Mouse (Mus musculus) left cerebral cortex, postnatal 36 days (tissue): Measurements from ENCODE around the gene Gm20671. TPM values are rescaled to one million over a fixed set of nuclear protein-coding genes. Genes with fewer than 3 reads are reported as not detected.
"Not testable (repeated sequence)": the region's sequence is repeated elsewhere in the genome, so short reads cannot be mapped to it uniquely, and the experiment has no call there.

Experiments used
- DNase-seq, 2 experiments: peaks; one replicate each; pipeline ENCODE4 v3.0.0; 2021 to 2022; ENCODE audit warnings: low spot score in 2 of 2, mixed read lengths in 1 of 2
- intact Hi-C: fragments of 180-260 bp; cut with DNase I; formaldehyde crosslinking; loops from one replicate; pipeline ENCODE4 v1.15.1; 2025
- total RNA-seq, 2 experiments: library from RNA; stranded (reverse); gene quantifications; 2 replicates each; pipeline ENCODE4 v1.2.3; 2021

Gm20671 gene
- total RNA-seq, 2 experiments from 2014 or later: not detected

DNA sequence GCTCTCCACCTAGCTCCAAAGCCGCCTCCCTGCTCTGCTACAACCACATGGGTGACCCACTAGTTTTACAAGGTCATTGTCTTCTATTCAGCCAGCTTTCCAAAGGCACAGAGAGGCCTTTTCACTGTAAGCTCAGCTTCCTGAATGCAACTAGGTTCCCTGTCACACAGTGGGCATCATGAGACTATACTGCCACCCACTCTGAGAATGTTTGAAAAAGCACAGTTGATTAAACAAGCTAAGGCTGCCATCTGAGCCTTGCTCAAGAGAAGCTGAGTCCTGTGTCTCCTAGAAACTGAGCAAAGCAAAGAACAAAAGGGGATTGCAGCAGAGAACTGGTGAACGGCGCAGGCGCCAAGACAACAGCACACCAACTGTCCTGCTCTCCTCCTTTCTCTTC, 85.5 kb downstream of the Gm20671 start:
- intact Hi-C loops: not testable (repeated sequence)
- peak; percentile 63 to 68 for DNase-seq

DNA sequence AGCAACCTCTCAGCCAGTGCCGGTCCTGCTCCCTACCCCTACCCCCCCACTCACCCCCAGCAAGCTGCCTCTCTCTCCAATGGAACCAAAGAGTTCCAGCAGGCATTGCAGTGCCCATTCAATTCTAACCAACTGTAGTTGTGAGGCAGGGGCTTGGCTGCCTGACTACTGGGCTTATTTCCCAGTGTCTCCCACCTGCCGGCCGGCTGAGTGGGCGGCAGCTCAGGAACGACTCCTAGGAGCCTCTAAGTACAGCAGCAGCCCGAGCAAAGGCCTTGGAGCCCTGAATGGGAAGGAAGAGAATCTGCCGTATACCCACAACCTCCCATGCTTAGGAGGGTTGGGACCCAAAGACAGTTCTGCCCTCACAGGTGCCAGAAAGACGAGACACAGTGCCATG, 86.1 kb downstream of the Gm20671 start:
- intact Hi-C loops: not testable (repeated sequence)
- peak; percentile 32 to 42 for DNase-seq

DNA sequence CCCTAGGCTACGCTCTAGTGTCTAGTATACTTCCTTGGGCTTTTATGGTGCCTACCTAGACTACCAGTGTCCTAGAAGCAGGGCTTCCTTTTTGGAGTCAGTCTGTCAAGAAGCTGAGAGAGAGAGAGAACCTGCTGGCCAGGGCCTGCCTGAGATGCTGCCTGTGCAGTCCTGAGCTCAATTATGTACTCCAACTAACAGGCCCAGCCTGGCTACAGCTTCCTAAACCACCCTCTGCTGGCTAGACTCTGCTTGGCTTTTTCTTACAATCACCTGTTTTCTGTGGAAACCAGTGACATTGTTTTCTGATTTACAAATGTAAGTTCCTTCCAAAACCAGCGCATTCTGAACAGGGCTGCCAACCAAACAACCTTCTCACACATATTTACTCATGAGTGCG, 86.8 kb downstream of the Gm20671 start:
- intact Hi-C loops: no loop called here
- DNase-seq: no peak

DNA sequence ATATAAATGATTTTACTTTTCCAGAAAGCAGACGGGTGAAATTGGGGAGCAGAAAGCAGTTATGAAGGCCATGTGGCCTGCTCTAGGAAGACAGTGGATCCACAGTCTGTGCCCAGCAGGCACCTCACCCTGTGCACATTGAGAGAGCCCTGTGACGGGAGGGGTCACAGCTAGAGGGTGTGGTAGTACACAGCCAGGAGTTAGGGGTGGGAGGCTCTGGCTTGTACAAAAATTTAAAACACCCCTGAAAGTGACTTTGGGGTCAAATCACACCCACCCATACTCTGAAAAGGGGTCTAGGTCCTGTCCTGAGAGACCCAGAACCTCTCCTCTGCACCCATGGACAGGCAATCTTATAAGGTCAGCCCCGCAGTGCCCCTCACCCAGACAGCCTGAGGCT, 90.1 kb downstream of the Gm20671 start:
- DNase-seq, intact Hi-C loops: not testable (repeated sequence)

GRCm38 (mm10) chr5:32735779-32736178, 91.1 kb downstream of the Gm20671 start:
- no peak for DNase-seq
- intact Hi-C loops: no loop called here

DNA sequence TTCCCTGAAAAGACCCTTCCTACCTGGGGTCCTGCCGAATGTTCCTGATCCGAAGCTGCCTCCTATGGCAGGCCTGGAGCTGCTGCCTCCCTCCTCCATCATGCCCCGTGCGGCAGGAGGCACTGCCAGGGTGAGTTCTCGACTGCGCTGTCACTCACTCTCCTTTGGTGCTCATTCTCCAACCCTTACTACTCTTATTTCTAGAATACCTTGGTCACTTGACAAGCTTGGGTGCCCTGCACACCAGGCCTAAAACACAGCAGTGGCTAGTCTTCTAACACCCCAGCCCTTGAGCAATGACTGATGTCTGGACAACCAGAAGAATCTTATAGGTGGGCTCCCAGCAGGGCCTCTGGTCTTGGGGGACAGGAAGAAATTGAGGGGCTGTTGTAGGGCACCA, 93.0 kb downstream of the Gm20671 start:
- DNase-seq, intact Hi-C loops: not testable (repeated sequence)

GRCm38 (mm10) chr5:32728851-32729250, 98.1 kb downstream of the Gm20671 start:
- intact Hi-C loops: no loop called here
- DNase-seq: no peak

- intact Hi-C loops: no loop called here
- no peak for DNase-seq
Measured at GRCm38 (mm10) chr5:32728300-32728699, 98.6 kb downstream of the Gm20671 start.

DNA sequence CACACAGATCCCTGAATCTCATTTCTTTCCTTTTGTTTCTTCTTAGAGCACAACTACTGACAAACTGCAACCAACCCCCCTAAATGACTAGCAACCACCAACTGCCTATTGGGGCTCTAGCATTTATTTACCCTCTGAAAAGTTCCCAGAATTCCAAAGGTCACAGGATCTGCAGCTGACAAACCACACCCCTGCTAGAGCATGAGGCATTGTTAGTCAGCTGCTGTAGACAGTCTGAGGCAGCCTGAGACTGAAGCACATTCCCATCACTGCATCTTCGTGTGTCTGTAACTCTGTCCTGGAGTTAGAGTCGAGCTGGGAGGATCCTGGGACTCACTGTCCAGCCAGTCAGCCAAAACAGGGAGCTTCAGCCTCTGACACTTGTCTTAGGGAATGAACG, 101.5 kb downstream of the Gm20671 start:
- intact Hi-C loops, DNase-seq: not testable (repeated sequence)

DNA sequence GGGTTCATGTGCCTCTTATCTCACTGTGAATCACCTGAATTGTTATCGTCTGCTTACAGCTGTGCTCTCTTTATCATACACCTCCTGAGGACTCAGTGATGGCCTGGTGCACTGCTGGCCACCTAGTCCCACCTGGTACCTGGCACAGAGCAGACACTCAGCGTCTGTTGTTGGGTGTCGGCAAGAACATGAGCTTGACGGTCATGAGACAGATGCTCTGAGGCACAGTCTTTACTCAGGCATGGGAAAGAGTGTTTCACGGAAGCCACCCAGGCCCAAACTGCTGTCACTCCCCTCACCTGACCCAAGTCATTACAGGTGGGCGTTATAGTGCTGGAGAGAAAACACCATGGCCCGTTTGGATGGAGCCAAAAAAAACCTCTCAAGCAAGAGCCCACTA, 102.9 kb downstream of the Gm20671 start:
- no peak for DNase-seq
- intact Hi-C loops: no loop called here

DNA sequence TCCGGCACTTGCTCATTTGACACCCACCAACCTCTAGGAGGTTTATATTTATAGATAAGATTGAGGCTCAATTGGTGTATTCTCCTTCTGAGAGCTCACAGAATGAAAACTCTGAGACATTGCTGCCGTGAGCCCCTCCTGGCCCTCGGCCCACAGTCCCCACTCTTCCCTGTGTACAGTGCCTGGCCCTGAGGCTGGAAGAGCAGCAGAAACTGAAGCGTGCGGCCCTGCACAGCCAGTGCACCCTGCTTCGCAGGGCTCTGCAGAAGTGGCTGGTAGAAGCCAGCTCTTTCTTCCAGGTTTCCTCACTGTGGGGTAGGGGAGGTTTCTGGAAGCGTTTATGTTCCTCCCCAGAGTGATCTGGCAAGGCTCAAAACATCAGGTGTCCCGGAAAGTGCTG, 104.2 kb downstream of the Gm20671 start:
- DNase-seq, intact Hi-C loops: not testable (repeated sequence)

DNA sequence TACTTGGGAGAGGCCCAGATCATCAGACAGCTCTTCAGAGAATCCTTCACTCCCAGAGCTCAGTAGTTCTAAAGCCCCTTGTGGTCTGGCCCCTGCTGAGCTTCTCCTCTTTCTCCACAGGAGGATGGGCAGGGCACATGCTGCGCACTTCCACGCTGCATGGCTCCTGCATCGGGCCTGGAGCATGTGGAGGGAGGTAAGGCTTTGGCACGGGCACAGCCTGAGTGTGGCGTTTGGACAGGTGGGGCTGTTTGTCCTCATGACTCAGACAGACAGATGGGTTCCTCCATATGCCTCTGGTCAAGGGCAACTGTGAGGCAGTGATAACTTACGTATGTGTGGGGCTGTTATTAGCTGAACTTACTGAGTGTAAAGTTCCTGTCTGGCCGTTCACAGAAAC, 104.6 kb downstream of the Gm20671 start:
- intact Hi-C loops: no loop called here
- DNase-seq: no peak

GRCm38 (mm10) chr5:32721316-32721715, 105.6 kb downstream of the Gm20671 start:
- DNase-seq: no peak
- intact Hi-C loops: no loop called here

DNA sequence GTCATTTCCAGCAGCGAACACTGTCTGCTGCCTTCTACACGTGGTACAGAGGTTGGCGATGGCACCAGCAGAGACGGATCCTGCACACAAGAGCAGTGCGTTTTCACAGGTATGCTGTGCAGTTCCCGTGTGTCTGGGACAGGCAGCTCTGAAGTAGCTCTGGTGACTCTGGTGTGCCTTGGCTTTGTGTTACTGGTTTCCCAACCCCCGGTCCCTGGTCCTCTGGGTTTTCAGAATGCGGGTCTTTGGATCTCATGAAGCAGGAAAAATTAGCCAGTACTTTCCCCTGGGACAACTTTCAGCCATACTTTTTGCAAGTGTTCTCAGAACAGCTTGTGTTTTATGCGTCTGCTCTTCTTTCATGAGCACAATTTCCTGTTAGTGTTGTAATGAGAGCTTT, 106.5 kb downstream of the Gm20671 start:
- intact Hi-C loops: no loop called here
- no peak for DNase-seq

GRCm38 (mm10) chr5:32718916-32719315, 108.0 kb downstream of the Gm20671 start:
- intact Hi-C loops: loop anchor here (10.0 kb wide), 2 partner anchors 66 to 316 kb away; partner anchors contain the start of gene Pisd

GRCm38 (mm10) chr5:32717726-32718125, 109.2 kb downstream of the Gm20671 start:
- intact Hi-C loops: loop anchor here (10.0 kb wide), 2 partner anchors 67 to 317 kb away; partner anchors contain the start of gene Pisd
- DNase-seq: no peak

More at GRCm38 (mm10) chr5:32718916-32719315, 108.0 kb downstream of the Gm20671 start:
- DNase-seq: no peak

- intact Hi-C loops: loop anchor here (1.0 to 10.0 kb wide), 4 partner anchors 29 to 321 kb away; partner anchors contain the start of genes Pisd and Prr14l
- peak; percentile 85 to 88 for DNase-seq
Measured at GRCm38 (mm10) chr5:32713703-32714467, 113.0 kb downstream of the Gm20671 start.

DNA sequence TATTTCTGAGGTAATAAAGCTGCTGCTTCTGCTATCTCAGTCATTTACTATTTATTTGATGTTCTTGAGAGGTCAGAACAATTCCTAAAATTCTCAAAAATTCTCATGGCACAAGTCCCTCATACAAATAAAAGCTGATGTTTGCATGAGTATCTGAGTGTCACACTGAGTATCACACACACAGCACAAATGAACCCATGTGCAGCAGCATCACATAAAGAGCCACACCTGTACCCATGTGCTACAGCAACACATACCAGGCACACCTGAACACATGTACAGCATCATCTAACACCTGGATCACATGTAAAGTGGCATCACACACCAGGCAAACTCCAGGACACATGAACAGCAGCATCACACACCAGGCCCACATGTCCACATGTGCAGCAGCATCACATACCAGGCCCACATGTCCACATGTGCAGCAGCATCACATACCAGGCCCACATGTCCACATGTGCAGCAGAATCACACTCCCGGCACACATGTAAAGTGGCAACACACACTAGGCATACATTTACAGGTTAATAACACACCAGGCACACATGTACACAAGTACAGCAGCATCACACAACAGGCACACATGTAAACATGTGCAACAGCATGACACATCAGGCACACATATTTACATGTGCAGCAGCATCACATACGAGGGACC, 113.7 kb downstream of the Gm20671 start:
- intact Hi-C loops: loop anchor here (10.0 kb wide), 2 partner anchors 72 to 322 kb away; partner anchors contain the start of gene Pisd
- no peak for DNase-seq

- DNase-seq: no peak
- intact Hi-C loops: loop anchor here (10.0 kb wide), 2 partner anchors 72 to 322 kb away; partner anchors contain the start of gene Pisd
Measured at GRCm38 (mm10) chr5:32712221-32713041, 114.5 kb downstream of the Gm20671 start.

DNA sequence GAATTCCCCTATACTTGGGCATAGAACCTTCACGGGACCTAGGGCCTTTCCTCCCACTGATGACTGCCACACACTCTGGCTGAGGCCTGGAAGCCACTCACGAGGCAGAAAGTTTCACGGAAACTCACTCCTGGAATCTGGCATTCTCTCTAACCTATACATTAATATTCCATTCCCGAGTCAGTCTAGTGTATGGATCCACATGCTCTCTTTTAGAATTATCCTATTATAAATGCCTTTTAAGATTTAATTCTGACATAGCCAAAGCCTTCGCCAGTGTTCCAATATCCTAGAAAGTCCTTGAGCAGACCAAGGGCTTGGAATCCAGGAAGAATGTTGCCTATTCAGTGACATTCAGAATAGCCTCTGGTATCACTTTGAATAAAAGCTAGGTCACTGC, 115.4 kb downstream of the Gm20671 start:
- intact Hi-C loops: loop anchor here (10.0 kb wide), 2 partner anchors 73 to 323 kb away; partner anchors contain the start of gene Pisd
- DNase-seq: no peak
